Mouse (Mus musculus): ENCODE measurements around the gene Sapcd1.

DNA sequence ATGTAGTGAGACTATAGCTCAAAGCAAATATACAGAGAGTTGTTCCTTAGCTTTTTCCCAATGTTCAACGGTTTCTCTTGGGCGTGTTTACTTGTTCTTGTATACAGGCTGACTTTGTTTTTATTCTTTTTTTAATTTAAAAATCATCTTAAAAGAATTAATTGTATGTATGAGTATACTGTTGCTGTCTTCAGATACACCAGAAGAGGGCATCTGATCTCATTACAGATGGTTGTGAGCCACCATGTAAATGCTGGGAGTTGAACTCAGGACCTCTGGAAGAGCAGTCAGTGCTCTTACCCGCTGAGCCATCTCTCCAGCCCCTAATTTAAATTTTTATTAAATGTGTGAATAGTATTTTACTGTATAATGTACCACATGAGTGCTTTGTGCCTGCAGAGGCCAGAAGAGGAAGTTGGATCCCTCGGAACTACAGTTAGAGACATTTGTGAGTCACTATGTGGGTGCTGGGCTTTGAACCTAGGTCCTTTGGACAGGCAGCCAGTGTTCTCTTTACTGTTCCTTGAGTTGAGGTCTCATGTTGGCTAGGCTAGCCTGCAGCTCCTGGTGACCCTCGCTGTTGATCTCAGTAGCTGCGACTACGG is 20.3 kb downstream of the Sapcd1 start:
- TF ChIP-seq CTCF (IDR thresholded peaks at IDR 0.05; ENCODE audit: extremely low read depth, insufficient read length, insufficient replicate concordance, low read depth, low read length) (no peak), POLR2A (IDR thresholded peaks at IDR 0.05; ENCODE audit: low read depth, low read length) (no peak)
